Comparison of ENCODE assay signal across 15 mouse cellular contexts in genomic region chr2:93677231-93677630, GRCm38 (mm10). TPM values are rescaled to one million over a fixed set of nuclear protein-coding genes. Genes with fewer than 3 reads are reported as not detected.
"Had no signal": no experiment of that assay in that cellular context is flagged by ENCODE, and none has a peak within 500 bp of the region (broad histone marks: within the 10 kb centered on the region; RNA-seq: fewer than 3 reads in every experiment).

No protein-coding gene starts in this region.

- H3K36me3 ChIP-seq: liver, embryonic 13.5 days; lung, embryonic 15.5 days; midbrain, embryonic 13.5 days; stomach, embryonic 15.5 days had no signal

- H3K9ac ChIP-seq: limb, embryonic 12.5 days; liver, embryonic 13.5 days; liver, postnatal 0 days; lung, embryonic 15.5 days; midbrain, embryonic 13.5 days; stomach, embryonic 15.5 days had no signal

- ATAC-seq: liver, postnatal 0 days; midbrain, embryonic 13.5 days had no signal

- H3K9me3 ChIP-seq: limb, embryonic 12.5 days; liver, embryonic 13.5 days; lung, embryonic 15.5 days; megakaryocyte, embryonic 14.5 days; midbrain, embryonic 13.5 days; stomach, embryonic 15.5 days had no signal

- H3K27ac ChIP-seq: left cerebral cortex, adult 2 months; limb, embryonic 12.5 days; liver, embryonic 13.5 days; lung, embryonic 15.5 days; macrophage; midbrain, embryonic 13.5 days; stomach, embryonic 15.5 days had no signal

- H3K4me2 ChIP-seq: limb, embryonic 12.5 days; liver, embryonic 13.5 days; lung, embryonic 15.5 days; midbrain, embryonic 13.5 days; stomach, embryonic 15.5 days had no signal

- DNase-seq: kidney, postnatal 14 days; liver; liver, embryonic 13.5 days; liver, postnatal 0 days; lung, postnatal 14 days; right cerebral cortex, postnatal 14 days; thymus, adult 2 months; thymus, postnatal 25 days had no signal

- H3K27me3 ChIP-seq: liver, embryonic 13.5 days; lung, embryonic 15.5 days; midbrain, embryonic 13.5 days had no signal

- H3K4me3 ChIP-seq: left cerebral cortex, adult 2 months; limb, embryonic 12.5 days; liver, embryonic 13.5 days; lung, embryonic 15.5 days; megakaryocyte, embryonic 14.5 days; midbrain, embryonic 13.5 days; stomach, embryonic 15.5 days had no signal

RNA-seq across cellular contexts. Expression of gene Alx4, which starts 35.0 kb away (rescaled TPM):
- polyA plus RNA-seq: liver, postnatal 0 days; macrophage had no signal
